Mouse (Mus musculus) MEL (cell line): Measurements from ENCODE around the gene Cetn4. TPM values are rescaled to one million over a fixed set of nuclear protein-coding genes. Genes with fewer than 3 reads are reported as not detected.

Source experiments
- DNase-seq: peaks from one replicate; pipeline ENCODE4 v3.0.0; 2011; ENCODE audit warnings: low read depth, low spot score
- H3K27ac ChIP-seq: 2 replicates; pipeline ENCODE4 v1.5.1; 2012; ENCODE audit warnings: low read depth, mild to moderate bottlenecking, control low read depth, low read length, moderate library complexity; ENCODE audit not compliant: control insufficient read depth
- H3K27me3 ChIP-seq, 2 experiments: fragments of 150-350 bp in 1 of 2; sonication (generic) in 1 of 2; 2 replicates each; pipeline ENCODE4 v1.6.1; 2012; ENCODE audit warnings: low read length in 2 of 2, mild to moderate bottlenecking in 2 of 2, improper control_type of control experiment in 1 of 2, moderate library complexity in 1 of 2; ENCODE audit not compliant: insufficient read depth in 2 of 2, control insufficient read depth in 1 of 2
- H3K36me3 ChIP-seq, 2 experiments: 2 replicates each; pipeline ENCODE4 v1.6.1; 2012 to 2014; ENCODE audit warnings: low read length in 2 of 2, improper control_type of control experiment in 1 of 2, inconsistent platforms in 1 of 2, mild to moderate bottlenecking in 1 of 2; ENCODE audit not compliant: insufficient read depth in 2 of 2, control insufficient read depth in 1 of 2
- H3K4me1 ChIP-seq, 2 experiments: fragments of 150-350 bp in 1 of 2; sonication (generic) in 1 of 2; 2 replicates each; pipeline ENCODE4 v1.6.1; 2012; ENCODE audit warnings: low read length in 2 of 2, improper control_type of control experiment in 1 of 2, mild to moderate bottlenecking in 1 of 2; ENCODE audit not compliant: insufficient read depth in 2 of 2, control insufficient read depth in 1 of 2
- H3K4me3 ChIP-seq, 2 experiments: fragments of 150-350 bp in 1 of 2; sonication (generic) in 1 of 2; 2 replicates each; pipeline ENCODE4 v1.5.1; 2012; ENCODE audit warnings: low read depth in 2 of 2, low read length in 2 of 2, mild to moderate bottlenecking in 2 of 2, moderate library complexity in 2 of 2, control low read depth in 1 of 2, improper control_type of control experiment in 1 of 2; ENCODE audit not compliant: control insufficient read depth in 1 of 2, insufficient read depth in 1 of 2
- H3K79me2 ChIP-seq: 2 replicates; pipeline ENCODE4 v1.6.1; 2012; ENCODE audit warnings: mild to moderate bottlenecking, low read length, moderate library complexity; ENCODE audit not compliant: control insufficient read depth, poor library complexity, insufficient read depth
- H3K9ac ChIP-seq: 2 replicates; pipeline ENCODE4 v1.6.1; 2012; ENCODE audit warnings: low read depth, mild to moderate bottlenecking, control low read depth, low read length, moderate library complexity; ENCODE audit not compliant: control insufficient read depth, poor library complexity, severe bottlenecking
- H3K9me3 ChIP-seq: fragments of 150-350 bp; sonication (generic); replicated peaks from 2 replicates; pipeline ENCODE4 v1.6.1; 2012; ENCODE audit warnings: mild to moderate bottlenecking, low read length, improper control_type of control experiment, moderate library complexity; ENCODE audit not compliant: insufficient read depth
- CHD2 ChIP-seq: IDR thresholded peaks from 2 replicates; pipeline ENCODE4 v1.6.1; 2011; ENCODE audit warnings: low read length, improper control_type of control experiment
- CTCF ChIP-seq, 3 experiments: IDR thresholded peaks in 2 of 3; conservative IDR thresholded peaks in 1 of 3; 2 replicates each; pipeline ENCODE4 v1.5.1; 2011 to 2012; ENCODE audit warnings: low read length in 3 of 3, low read depth in 2 of 3, mild to moderate bottlenecking in 2 of 3, improper control_type of control experiment in 1 of 3, inconsistent platforms in 1 of 3, mixed read lengths in 1 of 3, moderate library complexity in 1 of 3; ENCODE audit not compliant: control insufficient read depth in 1 of 3, insufficient read depth in 1 of 3, poor library complexity in 1 of 3, severe bottlenecking in 1 of 3
- E2F4 ChIP-seq: IDR thresholded peaks from 2 replicates; pipeline ENCODE4 v1.6.1; 2011; ENCODE audit warnings: low read depth, low read length, improper control_type of control experiment, borderline replicate concordance
- ETS1 ChIP-seq: IDR thresholded peaks from 2 replicates; pipeline ENCODE4 v1.6.1; 2012; ENCODE audit warnings: low read depth, mild to moderate bottlenecking, inconsistent platforms, low read length, improper control_type of control experiment, moderate library complexity
- GABPA ChIP-seq: IDR thresholded peaks from 2 replicates; pipeline ENCODE4 v1.6.1; 2012; ENCODE audit warnings: low read depth, mild to moderate bottlenecking, inconsistent platforms, low read length, improper control_type of control experiment, moderate library complexity
- MAFK ChIP-seq: IDR thresholded peaks from 2 replicates; pipeline ENCODE4 v1.6.1; 2011; ENCODE audit warnings: low read depth, mild to moderate bottlenecking, low read length, improper control_type of control experiment, borderline replicate concordance
- MAZ ChIP-seq: IDR thresholded peaks from 2 replicates; pipeline ENCODE4 v1.6.1; 2012; ENCODE audit warnings: low read depth, mild to moderate bottlenecking, inconsistent platforms, low read length, improper control_type of control experiment
- MYB ChIP-seq: IDR thresholded peaks from 2 replicates; pipeline ENCODE4 v1.6.1; 2011; ENCODE audit warnings: mild to moderate bottlenecking, low read depth, low read length, improper control_type of control experiment
- NELFE ChIP-seq: IDR thresholded peaks from 2 replicates; pipeline ENCODE4 v1.6.1; 2011; ENCODE audit warnings: low read depth, low read length, improper control_type of control experiment
- POLR2A ChIP-seq, 2 experiments: IDR thresholded peaks; 2 replicates each; pipeline ENCODE4 v1.6.1; 2011 to 2012; ENCODE audit warnings: low read length in 2 of 2, mild to moderate bottlenecking in 2 of 2, control low read depth in 1 of 2, improper control_type of control experiment in 1 of 2, low read depth in 1 of 2, moderate library complexity in 1 of 2; ENCODE audit not compliant: control insufficient read depth in 1 of 2, insufficient read depth in 1 of 2, poor library complexity in 1 of 2
- POLR2AphosphoS2 ChIP-seq: IDR thresholded peaks from 2 replicates; pipeline ENCODE4 v1.6.1; 2011; ENCODE audit warnings: low read length, improper control_type of control experiment
- RCOR1 ChIP-seq: IDR thresholded peaks from 2 replicates; pipeline ENCODE4 v1.6.1; 2012; ENCODE audit warnings: low read depth, mild to moderate bottlenecking, inconsistent platforms, low read length, improper control_type of control experiment
- SIN3A ChIP-seq: IDR thresholded peaks from 2 replicates; pipeline ENCODE4 v1.6.1; 2012; ENCODE audit warnings: low read length, improper control_type of control experiment, inconsistent platforms
- TBP ChIP-seq: IDR thresholded peaks from 2 replicates; pipeline ENCODE4 v1.8.0; 2011; ENCODE audit warnings: low read depth, low read length, improper control_type of control experiment
- UBTF ChIP-seq: IDR thresholded peaks from 2 replicates; pipeline ENCODE4 v1.6.1; 2012; ENCODE audit warnings: low read depth, mild to moderate bottlenecking, inconsistent platforms, low read length, improper control_type of control experiment, moderate library complexity, borderline replicate concordance; ENCODE audit not compliant: insufficient read depth
- USF1 ChIP-seq: IDR thresholded peaks from 2 replicates; pipeline ENCODE4 v1.6.1; 2014; ENCODE audit warnings: low read depth, mild to moderate bottlenecking, inconsistent platforms, low read length, improper control_type of control experiment, moderate library complexity
- USF2 ChIP-seq, 2 experiments: IDR thresholded peaks; 2 replicates each; pipeline ENCODE4 v1.6.1; 2011 to 2012; ENCODE audit warnings: improper control_type of control experiment in 2 of 2, low read length in 2 of 2, borderline replicate concordance in 1 of 2, inconsistent platforms in 1 of 2, low read depth in 1 of 2, mild to moderate bottlenecking in 1 of 2; ENCODE audit not compliant: insufficient read depth in 1 of 2
- ZMIZ1 ChIP-seq: IDR thresholded peaks from 2 replicates; pipeline ENCODE4 v1.6.1; 2012; ENCODE audit warnings: low read depth, mild to moderate bottlenecking, inconsistent platforms, low read length, improper control_type of control experiment, moderate library complexity
- polyA plus RNA-seq, 2 experiments: library from polyadenylated mRNA; stranded (reverse) in 1 of 2; unstranded in 1 of 2; fragments of >175 nt in 1 of 2; fragments of >200 nt in 1 of 2; gene quantifications; 2 replicates each; pipeline versions ENCODE4 v1.2.1 to v1.2.4; 2012; ENCODE audit warnings: low replicate concordance in 2 of 2, low read depth in 1 of 2; ENCODE audit not compliant: insufficient read length in 2 of 2, insufficient read depth in 1 of 2, missing spikeins in 1 of 2
- total RNA-seq: library from RNA; depleted of rRNA; stranded (reverse); fragments of 300-350 nt; gene quantifications from 2 replicates; pipeline ENCODE4 v1.2.3, GENCODE M21; 2012

Cetn4 gene
- total and polyA plus RNA-seq, 3 experiments: 0.85 to 3.8 TPM; not detected in 1

GRCm38 (mm10) chr3:37268338-37268737 lies 44.2 kb downstream of the Cetn4 start:
- Histone ChIP-seq H3K27ac (no peak overlapping the region), H3K27me3 (no peaks in the 10 kb centered on the region; a peak in 2 of 4 replicates), H3K4me1 (no peaks in the 10 kb centered on the region), H3K79me2 (no peaks in the 10 kb centered on the region), H3K4me3 (no peak overlapping the region), H3K9me3 (no peaks in the 10 kb centered on the region), H3K36me3 (no peaks in the 10 kb centered on the region), H3K9ac (no peak overlapping the region)
- no peak for TF ChIP-seq ETS1
- TF ChIP-seq POLR2AphosphoS2: no peak
- TF ChIP-seq ZMIZ1: no peak
- TF ChIP-seq POLR2A (IDR thresholded peaks at IDR 0.05; ENCODE audit: control insufficient read depth in 1 of 2, insufficient read depth in 1 of 2, low read depth in 1 of 2, low read length in 2 of 2, poor library complexity in 1 of 2): no peak
- TF ChIP-seq UBTF: no peak
- no peak for TF ChIP-seq USF1
- TF ChIP-seq CTCF (IDR thresholded peaks at IDR 0.05 in 2 of 3, conservative IDR thresholded peaks at IDR 0.05 in 1 of 3; ENCODE audit: control insufficient read depth in 1 of 3, insufficient read depth in 1 of 3, low read depth in 2 of 3, low read length in 3 of 3, poor library complexity in 1 of 3, severe bottlenecking in 1 of 3): no peak
- no peak for TF ChIP-seq MAZ
- no peak for TF ChIP-seq CHD2
- no peak for TF ChIP-seq GABPA
- TF ChIP-seq SIN3A: no peak
- TF ChIP-seq MAFK: no peak
- TF ChIP-seq MYB: no peak
- no peak for TF ChIP-seq NELFE
- no peak for DNase-seq

- H3K9me3 ChIP-seq: no peaks in the 10 kb centered on the region
- TF ChIP-seq NELFE (no peak), TBP (no peak), USF2 (IDR thresholded peaks at IDR 0.05; ENCODE audit: borderline replicate concordance in 1 of 2, insufficient read depth in 1 of 2, low read depth in 1 of 2, low read length in 2 of 2) (no peak), RCOR1 (no peak), ZMIZ1 (no peak), E2F4 (no peak), POLR2A (IDR thresholded peaks at IDR 0.05; ENCODE audit: control insufficient read depth in 1 of 2, insufficient read depth in 1 of 2, low read depth in 1 of 2, low read length in 2 of 2, poor library complexity in 1 of 2) (no peak)
- H3K27me3 ChIP-seq: peaks cover 0 to 8% of the 10 kb centered on the region in 2 experiments; a peak in 3 of 4 replicates
- H3K27ac ChIP-seq: no peak overlapping the region
- no peaks in the 10 kb centered on the region for H3K36me3 ChIP-seq
- H3K4me3 ChIP-seq: no peak overlapping the region
- no peak overlapping the region for H3K9ac ChIP-seq
- no peaks in the 10 kb centered on the region for H3K79me2 ChIP-seq
- no peaks in the 10 kb centered on the region for H3K4me1 ChIP-seq
- DNase-seq: no peak
Measured at GRCm38 (mm10) chr3:37259331-37259999, 53.0 kb downstream of the Cetn4 start.
